Mouse (Mus musculus) CH12.LX (cell line): ENCODE results near the gene Tef. TPM values are rescaled to one million over a fixed set of nuclear protein-coding genes. Genes with fewer than 3 reads are reported as not detected.

Source experiments
- DNase-seq: peaks from one replicate; pipeline ENCODE4 v3.0.0-alpha.2; 2013; ENCODE audit errors: extremely low read depth
- H3K27ac ChIP-seq: 2 replicates; pipeline ENCODE4 v1.5.1; 2012; ENCODE audit warnings: low read depth, mild to moderate bottlenecking, control low read depth, moderate library complexity; ENCODE audit not compliant: insufficient read depth
- H3K27me3 ChIP-seq: replicated peaks from 2 replicates; pipeline ENCODE3; 2012; ENCODE audit warnings: inconsistent platforms
- H3K36me3 ChIP-seq, 2 experiments: replicated peaks in 1 of 2; 2 replicates each; pipeline versions ENCODE3 to v1.6.1; 2012; ENCODE audit warnings: inconsistent platforms in 1 of 2, low read length in 1 of 2, mild to moderate bottlenecking in 1 of 2, mixed read lengths in 1 of 2, moderate library complexity in 1 of 2; ENCODE audit not compliant: control insufficient read depth in 1 of 2, insufficient read depth in 1 of 2
- H3K4me1 ChIP-seq, 2 experiments: 2 replicates each; pipeline ENCODE4 v1.6.1; 2012; ENCODE audit warnings: inconsistent platforms in 1 of 2, moderate library complexity in 1 of 2; ENCODE audit not compliant: insufficient read depth in 2 of 2, control insufficient read depth in 1 of 2
- H3K4me2 ChIP-seq: 2 replicates; pipeline ENCODE4 v1.6.1; 2012; ENCODE audit warnings: low read depth, mild to moderate bottlenecking, control low read depth; ENCODE audit not compliant: poor library complexity, insufficient read depth, severe bottlenecking
- H3K4me3 ChIP-seq, 3 experiments: fragments of 150-350 bp in 1 of 3; sonication (generic) in 1 of 3; replicated peaks in 1 of 3; 2 replicates each; pipeline versions ENCODE3 to v1.5.1; 2011 to 2012; ENCODE audit warnings: low read depth in 2 of 3, low read length in 2 of 3, mild to moderate bottlenecking in 2 of 3, moderate library complexity in 2 of 3, control low read depth in 1 of 3, improper control_type of control experiment in 1 of 3, inconsistent platforms in 1 of 3, mixed read lengths in 1 of 3; ENCODE audit not compliant: poor library complexity in 1 of 3
- H3K79me2 ChIP-seq: replicated peaks from 2 replicates; pipeline ENCODE4 v1.6.1; 2012; ENCODE audit warnings: mild to moderate bottlenecking, moderate library complexity; ENCODE audit not compliant: control insufficient read depth, poor library complexity, insufficient read depth, severe bottlenecking; ENCODE audit errors: extremely low read depth
- H3K9ac ChIP-seq: 2 replicates; pipeline ENCODE4 v1.6.1; 2012; ENCODE audit warnings: low read depth, mild to moderate bottlenecking, control low read depth, moderate library complexity; ENCODE audit not compliant: insufficient read depth
- H3K9me3 ChIP-seq: replicated peaks from 2 replicates; pipeline ENCODE3; 2012; ENCODE audit warnings: low read length, inconsistent platforms, mixed read lengths
- CHD1 ChIP-seq: IDR thresholded peaks from 2 replicates; pipeline ENCODE4 v1.6.1; 2012; ENCODE audit warnings: low read depth, low read length, improper control_type of control experiment, inconsistent platforms
- CHD2 ChIP-seq: IDR thresholded peaks from 2 replicates; pipeline ENCODE4 v1.6.1; 2011; ENCODE audit warnings: low read length, improper control_type of control experiment
- CTCF ChIP-seq, 2 experiments: IDR thresholded peaks in 1 of 2; conservative IDR thresholded peaks in 1 of 2; 2 replicates each; pipeline ENCODE4 v1.5.1; 2011 to 2012; ENCODE audit warnings: low read depth in 2 of 2, low read length in 2 of 2, improper control_type of control experiment in 1 of 2, inconsistent platforms in 1 of 2, mild to moderate bottlenecking in 1 of 2, moderate library complexity in 1 of 2
- E2F4 ChIP-seq: IDR thresholded peaks from 2 replicates; pipeline ENCODE4 v1.6.1; 2011; ENCODE audit warnings: low read depth, low read length, improper control_type of control experiment; ENCODE audit not compliant: insufficient replicate concordance
- EP300 ChIP-seq: IDR thresholded peaks from 2 replicates; pipeline ENCODE4 v1.6.1; 2011; ENCODE audit warnings: low read length, improper control_type of control experiment
- HCFC1 ChIP-seq: IDR thresholded peaks from 2 replicates; pipeline ENCODE4 v1.6.1; 2012; ENCODE audit warnings: low read depth, mild to moderate bottlenecking, inconsistent platforms, low read length, improper control_type of control experiment
- JUN ChIP-seq: IDR thresholded peaks from 2 replicates; pipeline ENCODE4 v1.6.1; 2011; ENCODE audit warnings: low read depth, mild to moderate bottlenecking, low read length, improper control_type of control experiment, moderate library complexity; ENCODE audit not compliant: insufficient read depth
- JUND ChIP-seq: conservative IDR thresholded peaks from 2 replicates; pipeline ENCODE4 v1.6.1; 2011; ENCODE audit warnings: low read depth, low read length, improper control_type of control experiment
- MXI1 ChIP-seq: IDR thresholded peaks from 2 replicates; pipeline ENCODE4 v1.6.1; 2011; ENCODE audit warnings: mild to moderate bottlenecking, low read depth, low read length, improper control_type of control experiment
- NRF1 ChIP-seq: IDR thresholded peaks from 2 replicates; pipeline ENCODE4 v1.6.1; 2014; ENCODE audit warnings: low read depth, mild to moderate bottlenecking, inconsistent platforms, low read length, improper control_type of control experiment, moderate library complexity
- PAX5 ChIP-seq: IDR thresholded peaks from 2 replicates; pipeline ENCODE4 v1.6.1; 2012; ENCODE audit warnings: low read length, inconsistent platforms, mixed read lengths
- POLR2A ChIP-seq: IDR thresholded peaks from 2 replicates; pipeline ENCODE4 v1.6.1; 2011; ENCODE audit warnings: low read depth, mild to moderate bottlenecking, improper control_type of control experiment, low read length
- RCOR1 ChIP-seq: conservative IDR thresholded peaks from 2 replicates; pipeline ENCODE4 v1.6.1; 2012; ENCODE audit warnings: low read depth, mild to moderate bottlenecking, inconsistent platforms, low read length, improper control_type of control experiment
- TBP ChIP-seq: conservative IDR thresholded peaks from 2 replicates; pipeline ENCODE4 v1.6.1; 2011; ENCODE audit warnings: low read depth, low read length, improper control_type of control experiment
- USF2 ChIP-seq: conservative IDR thresholded peaks from 2 replicates; pipeline ENCODE4 v1.6.1; 2011; ENCODE audit warnings: low read depth, low read length, improper control_type of control experiment
- ZC3H11A ChIP-seq: IDR thresholded peaks from 2 replicates; pipeline ENCODE4 v1.6.1; 2012; ENCODE audit warnings: low read depth, mild to moderate bottlenecking, inconsistent platforms, low read length, improper control_type of control experiment
- ZNF384 ChIP-seq: IDR thresholded peaks from 2 replicates; pipeline ENCODE4 v1.6.1; 2012; ENCODE audit warnings: low read depth, low read length, improper control_type of control experiment, inconsistent platforms
- dilution Hi-C: fragments of 300-500 bp; cut with MboI; formaldehyde crosslinking; loops from 2 replicates; pipeline ENCODE4 v1.14.3; 2020; ENCODE audit warnings: low sequenced_read_pairs; ENCODE audit not compliant: extremely low pct_unique_long_range_greater_than_20kb, extremely low pct_ligation_motif_present
- in situ Hi-C: fragments of 300-500 bp; cut with MboI; formaldehyde crosslinking; loops from 3 replicates; pipeline ENCODE4 v1.14.3; 2019; ENCODE audit warnings: low sequenced_read_pairs, low pct_ligation_motif_present, low pct_unique_long_range_greater_than_20kb, mixed read lengths
- polyA plus RNA-seq: library from polyadenylated mRNA; unstranded; fragments of >175 nt; gene quantifications from 2 replicates; pipeline ENCODE4 v1.2.1, GENCODE M21; 2012; ENCODE audit warnings: low read depth; ENCODE audit not compliant: insufficient read length
- total RNA-seq, 2 experiments: library from RNA; depleted of rRNA; stranded (reverse); fragments of 300-350 nt in 1 of 2; fragments of >200 nt in 1 of 2; gene quantifications; 2 replicates each; pipeline ENCODE4 v1.2.3; 2012 to 2014

The Tef gene
- total and polyA plus RNA-seq, 3 experiments: 14.7 to 17.2 (median 14.9) TPM

DNA sequence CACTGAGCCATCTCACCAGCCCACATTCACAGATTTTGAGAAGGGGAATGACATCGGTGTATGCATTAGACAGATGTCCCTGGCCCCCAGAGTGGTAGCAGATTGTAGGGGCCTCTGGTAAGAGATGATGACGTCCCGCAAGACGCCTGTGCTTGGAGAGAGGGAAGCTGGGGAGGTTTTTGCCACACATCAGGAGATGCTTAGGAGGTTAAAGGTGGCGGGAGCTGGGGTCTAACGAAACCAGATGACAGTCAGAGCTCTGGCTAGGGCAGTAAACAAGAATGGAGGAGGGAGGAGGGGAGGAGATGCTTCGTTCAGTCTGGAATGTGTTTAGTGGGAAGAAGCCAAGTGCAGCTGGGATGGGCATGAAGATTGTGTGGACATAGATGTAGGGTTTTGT, 40.8 kb upstream of the Tef start:
- no peak for TF ChIP-seq MXI1
- no peak for TF ChIP-seq PAX5
- TF ChIP-seq USF2: no peak
- TF ChIP-seq E2F4: no peak
- no peak for TF ChIP-seq NRF1
- no peak for TF ChIP-seq ZC3H11A
- TF ChIP-seq RCOR1: no peak
- TF ChIP-seq POLR2A: no peak
- TF ChIP-seq CHD2: no peak
- TF ChIP-seq TBP: no peak
- TF ChIP-seq JUN: no peak
- TF ChIP-seq CHD1: no peak
- no peak for TF ChIP-seq ZNF384
- TF ChIP-seq JUND: no peak
- no peak for TF ChIP-seq HCFC1
- Histone ChIP-seq H3K27me3 (no peaks in the 10 kb centered on the region), H3K4me1 (peaks cover 0 to 12% of the 10 kb centered on the region in 2 experiments; a peak in 1 of 4 replicates), H3K4me3 (no peak overlapping the region), H3K79me2 (no peaks in the 10 kb centered on the region), H3K9ac (no peak overlapping the region), H3K4me2 (no peak overlapping the region), H3K9me3 (peaks cover 3% of the 10 kb centered on the region), H3K36me3 (peaks cover 0 to 49% of the 10 kb centered on the region in 2 experiments), H3K27ac (no peak overlapping the region)
- DNase-seq: no peak
- in situ Hi-C loops: no loop called here
- dilution Hi-C loops: no loop called here

DNA sequence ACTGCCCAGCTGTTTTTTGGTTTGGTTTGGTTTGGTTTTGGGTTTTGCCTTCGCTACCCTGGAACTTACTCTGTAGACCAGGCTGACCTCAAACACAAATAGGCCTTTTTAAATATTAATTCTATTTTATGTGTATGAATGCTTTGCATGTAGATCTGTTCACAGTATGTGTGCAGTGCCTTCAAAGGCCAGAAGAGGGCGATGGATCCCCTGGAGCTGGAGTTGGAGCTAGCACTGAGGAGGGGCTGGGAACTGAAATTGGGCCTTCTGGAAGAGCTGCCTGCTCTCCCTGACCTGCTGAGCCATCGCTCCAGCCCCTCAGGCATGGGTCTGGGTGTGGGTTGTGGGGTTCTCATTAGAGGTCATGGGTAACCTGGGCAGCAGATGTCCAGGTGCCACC, 40.3 kb upstream of the Tef start:
- TF ChIP-seq NRF1: no peak
- TF ChIP-seq CTCF (conservative IDR thresholded peaks at IDR 0.05 in 1 of 2, IDR thresholded peaks at IDR 0.05 in 1 of 2; ENCODE audit: low read depth in 2 of 2, low read length in 2 of 2): peak in 1 of 2 experiments; percentile 20; a peak in 1 of 4 replicates
- TF ChIP-seq EP300: no peak
- Histone ChIP-seq H3K27ac (no peak overlapping the region), H3K9me3 (peaks cover 3% of the 10 kb centered on the region), H3K9ac (no peak overlapping the region), H3K4me1 (peaks cover 0 to 12% of the 10 kb centered on the region in 2 experiments; a peak in 1 of 4 replicates), H3K79me2 (no peaks in the 10 kb centered on the region), H3K4me2 (no peak overlapping the region), H3K4me3 (no peak overlapping the region), H3K36me3 (peaks cover 0 to 55% of the 10 kb centered on the region in 2 experiments), H3K27me3 (no peaks in the 10 kb centered on the region)
- in situ Hi-C loops: no loop called here
- no peak for DNase-seq
- dilution Hi-C loops: no loop called here
